Mouse (Mus musculus): ENCODE data around the gene Erg. TPM values are rescaled to one million over a fixed set of nuclear protein-coding genes. Genes with fewer than 3 reads are reported as not detected.

Erg gene
- polyA plus RNA-seq, 1 experiment from 2014 or later = 0.75 TPM

GRCm38 (mm10) chr16:95371713-95372112 is 214.7 kb downstream of the Erg start:
- Histone ChIP-seq H3K27me3 (replicated peaks; ENCODE audit: control insufficient read depth, insufficient read depth, low read length) (no peaks in the 10 kb centered on the region), H3K4me2 (ENCODE audit: low read length) (no peak overlapping the region), H3K36me3 (ENCODE audit: control insufficient read depth, insufficient read depth, low read length) (no peaks in the 10 kb centered on the region), H3K9ac (ENCODE audit: low read length) (no peak overlapping the region), H3K27ac (ENCODE audit: low read depth, low read length) (no peak overlapping the region), H3K4me1 (ENCODE audit: control insufficient read depth, insufficient read depth, low read length) (no peaks in the 10 kb centered on the region), H3K4me3 (ENCODE audit: low read depth, low read length) (no peak overlapping the region), H3K9me3 (replicated peaks; ENCODE audit: control insufficient read depth, low read length) (no peaks in the 10 kb centered on the region)
- DNase-seq (ENCODE audit: low spot score) (no peak), ATAC-seq (no peak)
- 55% methylated on average over 4 of the region's 4 CpGs for WGBS

GRCm38 (mm10) chr16:95366989-95367765 is 219.2 kb downstream of the Erg start:
- no peak overlapping the region for H3K27ac ChIP-seq (ENCODE audit: low read depth, low read length)
- no peak overlapping the region for H3K4me3 ChIP-seq (ENCODE audit: low read depth, low read length)
- 83% methylated on average over 19 of the region's 19 CpGs for WGBS
- H3K4me1 ChIP-seq (ENCODE audit: control insufficient read depth, insufficient read depth, low read length) = no peaks in the 10 kb centered on the region
- ATAC-seq (no peak), DNase-seq (ENCODE audit: low spot score) (no peak)
- H3K36me3 ChIP-seq (ENCODE audit: control insufficient read depth, insufficient read depth, low read length) = no peaks in the 10 kb centered on the region
- no peaks in the 10 kb centered on the region for H3K9me3 ChIP-seq (replicated peaks; ENCODE audit: control insufficient read depth, low read length)
- H3K27me3 ChIP-seq (replicated peaks; ENCODE audit: control insufficient read depth, insufficient read depth, low read length) = no peaks in the 10 kb centered on the region
- no peak overlapping the region for H3K4me2 ChIP-seq (ENCODE audit: low read length)
- no peak overlapping the region for H3K9ac ChIP-seq (ENCODE audit: low read length)

GRCm38 (mm10) chr16:95365214-95365613 is 221.2 kb downstream of the Erg start:
- no peaks in the 10 kb centered on the region for H3K36me3 ChIP-seq (ENCODE audit: control insufficient read depth, insufficient read depth, low read length)
- no peak for ATAC-seq
- H3K9ac ChIP-seq (ENCODE audit: low read length) = no peak overlapping the region
- no peak overlapping the region for H3K4me2 ChIP-seq (ENCODE audit: low read length)
- DNase-seq (ENCODE audit: low spot score) = no peak
- H3K27ac ChIP-seq (ENCODE audit: low read depth, low read length) = no peak overlapping the region
- no peaks in the 10 kb centered on the region for H3K27me3 ChIP-seq (replicated peaks; ENCODE audit: control insufficient read depth, insufficient read depth, low read length)
- H3K4me1 ChIP-seq (ENCODE audit: control insufficient read depth, insufficient read depth, low read length) = no peaks in the 10 kb centered on the region
- no peak overlapping the region for H3K4me3 ChIP-seq (ENCODE audit: low read depth, low read length)
- WGBS = 92% methylated on average over 5 of the region's 5 CpGs
- H3K9me3 ChIP-seq (replicated peaks; ENCODE audit: control insufficient read depth, low read length) = no peaks in the 10 kb centered on the region

GRCm38 (mm10) chr16:95363632-95364465 is 222.5 kb downstream of the Erg start:
- no peaks in the 10 kb centered on the region for H3K9me3 ChIP-seq (replicated peaks; ENCODE audit: control insufficient read depth, low read length)
- H3K27me3 ChIP-seq (replicated peaks; ENCODE audit: control insufficient read depth, insufficient read depth, low read length) = no peaks in the 10 kb centered on the region
- no peaks in the 10 kb centered on the region for H3K4me1 ChIP-seq (ENCODE audit: control insufficient read depth, insufficient read depth, low read length)
- ATAC-seq = peak; percentile 77
- peak; percentile 76 for DNase-seq (ENCODE audit: low spot score)
- no peak overlapping the region for H3K27ac ChIP-seq (ENCODE audit: low read depth, low read length)
- no peak overlapping the region for H3K9ac ChIP-seq (ENCODE audit: low read length)
- no peak overlapping the region for H3K4me2 ChIP-seq (ENCODE audit: low read length)
- 63% methylated on average over 17 of the region's 18 CpGs for WGBS
- no peak overlapping the region for H3K4me3 ChIP-seq (ENCODE audit: low read depth, low read length)
- no peaks in the 10 kb centered on the region for H3K36me3 ChIP-seq (ENCODE audit: control insufficient read depth, insufficient read depth, low read length)

GRCm38 (mm10) chr16:95361950-95362349 is 224.4 kb downstream of the Erg start:
- no peak overlapping the region for H3K4me3 ChIP-seq (ENCODE audit: low read depth, low read length)
- no peaks in the 10 kb centered on the region for H3K4me1 ChIP-seq (ENCODE audit: control insufficient read depth, insufficient read depth, low read length)
- WGBS = 85% methylated on average over 7 of the region's 7 CpGs
- no peaks in the 10 kb centered on the region for H3K27me3 ChIP-seq (replicated peaks; ENCODE audit: control insufficient read depth, insufficient read depth, low read length)
- no peak overlapping the region for H3K4me2 ChIP-seq (ENCODE audit: low read length)
- no peak for DNase-seq (ENCODE audit: low spot score)
- H3K9me3 ChIP-seq (replicated peaks; ENCODE audit: control insufficient read depth, low read length) = no peaks in the 10 kb centered on the region
- ATAC-seq = no peak
- H3K9ac ChIP-seq (ENCODE audit: low read length) = no peak overlapping the region
- no peaks in the 10 kb centered on the region for H3K36me3 ChIP-seq (ENCODE audit: control insufficient read depth, insufficient read depth, low read length)
- no peak overlapping the region for H3K27ac ChIP-seq (ENCODE audit: low read depth, low read length)

GRCm38 (mm10) chr16:95360940-95361489 is 225.4 kb downstream of the Erg start:
- ATAC-seq (no peak), DNase-seq (ENCODE audit: low spot score) (no peak)
- Histone ChIP-seq H3K4me2 (ENCODE audit: low read length) (no peak overlapping the region), H3K36me3 (ENCODE audit: control insufficient read depth, insufficient read depth, low read length) (no peaks in the 10 kb centered on the region), H3K4me1 (ENCODE audit: control insufficient read depth, insufficient read depth, low read length) (no peaks in the 10 kb centered on the region), H3K9ac (ENCODE audit: low read length) (no peak overlapping the region), H3K4me3 (ENCODE audit: low read depth, low read length) (no peak overlapping the region), H3K27ac (ENCODE audit: low read depth, low read length) (no peak overlapping the region), H3K9me3 (replicated peaks; ENCODE audit: control insufficient read depth, low read length) (no peaks in the 10 kb centered on the region), H3K27me3 (replicated peaks; ENCODE audit: control insufficient read depth, insufficient read depth, low read length) (no peaks in the 10 kb centered on the region)
- WGBS = 97% methylated on average over 18 of the region's 18 CpGs

GRCm38 (mm10) chr16:95360214-95360850 is 226.1 kb downstream of the Erg start:
- Histone ChIP-seq H3K36me3 (ENCODE audit: control insufficient read depth, insufficient read depth, low read length) (no peaks in the 10 kb centered on the region), H3K4me2 (ENCODE audit: low read length) (no peak overlapping the region), H3K27ac (ENCODE audit: low read depth, low read length) (no peak overlapping the region), H3K9ac (ENCODE audit: low read length) (no peak overlapping the region), H3K9me3 (replicated peaks; ENCODE audit: control insufficient read depth, low read length) (no peaks in the 10 kb centered on the region), H3K27me3 (replicated peaks; ENCODE audit: control insufficient read depth, insufficient read depth, low read length) (no peaks in the 10 kb centered on the region), H3K4me1 (ENCODE audit: control insufficient read depth, insufficient read depth, low read length) (no peaks in the 10 kb centered on the region), H3K4me3 (ENCODE audit: low read depth, low read length) (no peak overlapping the region)
- 85% methylated on average over 8 of the region's 8 CpGs for WGBS
- DNase-seq (ENCODE audit: low spot score) (no peak), ATAC-seq (no peak)

- H3K27ac ChIP-seq (ENCODE audit: low read depth, low read length) = no peak overlapping the region
- no peak overlapping the region for H3K4me3 ChIP-seq (ENCODE audit: low read depth, low read length)
- WGBS = 87% methylated on average over 12 of the region's 12 CpGs
- no peaks in the 10 kb centered on the region for H3K9me3 ChIP-seq (replicated peaks; ENCODE audit: control insufficient read depth, low read length)
- ATAC-seq (no peak), DNase-seq (ENCODE audit: low spot score) (no peak)
- no peaks in the 10 kb centered on the region for H3K27me3 ChIP-seq (replicated peaks; ENCODE audit: control insufficient read depth, insufficient read depth, low read length)
- H3K4me2 ChIP-seq (ENCODE audit: low read length) = no peak overlapping the region
- H3K4me1 ChIP-seq (ENCODE audit: control insufficient read depth, insufficient read depth, low read length) = no peaks in the 10 kb centered on the region
- H3K36me3 ChIP-seq (ENCODE audit: control insufficient read depth, insufficient read depth, low read length) = no peaks in the 10 kb centered on the region
- H3K9ac ChIP-seq (ENCODE audit: low read length) = no peak overlapping the region
These were observed 229.1 kb downstream of the Erg start for GRCm38 (mm10) chr16:95356962-95357955.

Data from forebrain, embryonic 14.5 days (tissue).